Mouse (Mus musculus) heart, embryonic 14.5 days (tissue): ENCODE data around the gene Gmds. TPM values are rescaled to one million over a fixed set of nuclear protein-coding genes. Genes with fewer than 3 reads are reported as not detected.

Experiments used
- ATAC-seq: fragments of 200-750 bp; cut with Nextera tagmentation; 2 replicates; pipeline ENCODE4 v1.8.0; 2017; ENCODE audit warnings: low read depth, moderate TSS enrichment; ENCODE audit not compliant: insufficient number of reproducible peaks, insufficient read depth, low FRiP score
- H3K27ac ChIP-seq, 2 experiments: fragments of 200-500 bp in 1 of 2; fragments of 300-500 bp in 1 of 2; sonication (generic) in 1 of 2; replicated peaks in 1 of 2; 2 replicates each; pipeline ENCODE4 v1.5.1; 2012 to 2014; ENCODE audit warnings: low read depth in 2 of 2, low read length in 2 of 2, control low read depth in 1 of 2, mild to moderate bottlenecking in 1 of 2, mixed read lengths in 1 of 2; ENCODE audit not compliant: control insufficient read depth in 1 of 2, insufficient read depth in 1 of 2
- H3K27me3 ChIP-seq: fragments of 300-500 bp; sonication (generic); 2 replicates; pipeline ENCODE4 v1.6.1; 2014; ENCODE audit warnings: mild to moderate bottlenecking, low read length, control low read depth; ENCODE audit not compliant: control insufficient read depth, insufficient read depth
- H3K36me3 ChIP-seq: fragments of 300-500 bp; sonication (generic); 2 replicates; pipeline ENCODE4 v1.6.1; 2014; ENCODE audit warnings: mild to moderate bottlenecking, control low read depth, low read length, mixed read lengths; ENCODE audit not compliant: control insufficient read depth, insufficient read depth
- H3K4me1 ChIP-seq, 2 experiments: fragments of 200-500 bp in 1 of 2; fragments of 300-500 bp in 1 of 2; sonication (generic) in 1 of 2; 2 replicates each; pipeline ENCODE4 v1.6.1; 2012 to 2014; ENCODE audit warnings: low read length in 2 of 2, control low read depth in 1 of 2, mixed read lengths in 1 of 2; ENCODE audit not compliant: control insufficient read depth in 2 of 2, insufficient read depth in 2 of 2
- H3K4me2 ChIP-seq: fragments of 300-500 bp; sonication (generic); 2 replicates; pipeline ENCODE4 v1.6.1; 2014; ENCODE audit warnings: mild to moderate bottlenecking, low read length
- H3K4me3 ChIP-seq, 2 experiments: fragments of 200-500 bp in 1 of 2; fragments of 300-500 bp in 1 of 2; sonication (generic) in 1 of 2; 2 replicates each; pipeline ENCODE4 v1.5.1; 2012 to 2014; ENCODE audit warnings: low read length in 2 of 2, mild to moderate bottlenecking in 2 of 2, control low read depth in 1 of 2, low read depth in 1 of 2, moderate library complexity in 1 of 2; ENCODE audit not compliant: control insufficient read depth in 1 of 2, insufficient read depth in 1 of 2
- H3K9ac ChIP-seq: fragments of 300-500 bp; sonication (generic); 2 replicates; pipeline ENCODE4 v1.6.1; 2014; ENCODE audit warnings: mild to moderate bottlenecking, low read length
- H3K9me3 ChIP-seq: fragments of 300-500 bp; sonication (generic); 2 replicates; pipeline ENCODE4 v1.6.1; 2016; ENCODE audit warnings: low read length, control low read depth; ENCODE audit not compliant: control insufficient read depth
- WGBS: fragments of 180-500 bp; shearing (Covaris S2); extraction: QIAGEN DNeasy Blood & Tissue Kit; methylation state at CpG from one replicate; pipeline ENCODE4 v1.1.7; 2014; 5-methylcytosine and 5-hydroxymethylcytosine counted together
- polyA plus RNA-seq: library from polyadenylated mRNA; unstranded; fragments of >200 nt; fragmentation: Nextera tagmentation; extraction: Ambion mirVana; gene quantifications from 2 replicates; pipeline ENCODE4 v1.2.1, GENCODE M21; 2014

The Gmds gene
- polyA plus RNA-seq, 1 experiment from 2014 or later: 28.7 TPM

GRCm38 (mm10) chr13:32177852-32178453 is 160.6 kb downstream of the Gmds start:
- WGBS: 84% methylated on average over 2 of the region's 2 CpGs
- ATAC-seq: no peak
- H3K27ac ChIP-seq: no peak overlapping the region

GRCm38 (mm10) chr13:32175028-32175427 is 163.5 kb downstream of the Gmds start:
- no peaks in the 10 kb centered on the region for H3K9me3 ChIP-seq
- H3K36me3 ChIP-seq: no peaks in the 10 kb centered on the region
- H3K27ac ChIP-seq: no peak overlapping the region
- H3K27me3 ChIP-seq: no peaks in the 10 kb centered on the region
- no peak overlapping the region for H3K9ac ChIP-seq
- no peak overlapping the region for H3K4me2 ChIP-seq
- ATAC-seq: no peak
- H3K4me1 ChIP-seq: peaks cover 0 to 8% of the 10 kb centered on the region in 2 experiments; a peak in 3 of 4 replicates
- WGBS: 66% methylated on average over 2 of the region's 2 CpGs
- H3K4me3 ChIP-seq: no peak overlapping the region

More at GRCm38 (mm10) chr13:32177852-32178453, 160.6 kb downstream of the Gmds start:
- Histone ChIP-seq H3K9ac (no peak overlapping the region), H3K9me3 (0 out of 2 replicates have a peak, but pooled peaks cover 4% of the 10 kb centered on the region), H3K36me3 (no peaks in the 10 kb centered on the region), H3K4me1 (peaks cover 0 to 8% of the 10 kb centered on the region in 2 experiments; a peak in 3 of 4 replicates), H3K4me2 (no peak overlapping the region), H3K27me3 (no peaks in the 10 kb centered on the region), H3K4me3 (no peak overlapping the region)

DNA sequence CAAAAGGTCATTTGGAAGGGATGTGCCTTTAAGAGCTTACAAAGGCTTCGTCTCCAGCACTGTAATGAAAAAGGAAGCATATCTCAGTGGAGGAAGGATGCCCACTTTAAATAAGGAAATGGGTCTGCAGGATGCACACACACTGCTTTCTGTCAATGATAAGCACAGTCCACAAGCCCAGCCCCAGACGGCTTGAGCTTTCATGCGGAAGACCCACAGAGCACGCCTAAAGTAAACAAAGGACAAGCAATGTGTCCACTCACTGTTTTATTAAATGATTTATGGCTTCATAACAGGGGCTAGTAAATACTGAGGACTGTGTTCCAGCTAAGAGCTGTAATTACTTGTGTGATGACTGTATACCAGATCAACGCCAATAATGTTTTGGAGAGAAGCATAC is 169.4 kb downstream of the Gmds start:
- no peak overlapping the region for H3K4me3 ChIP-seq
- H3K27me3 ChIP-seq: no peaks in the 10 kb centered on the region
- H3K27ac ChIP-seq: no peak overlapping the region
- peak; percentile 56; the same call in 1 of the 2 replicates for ATAC-seq
- no peak overlapping the region for H3K4me2 ChIP-seq
- no peaks in the 10 kb centered on the region for H3K36me3 ChIP-seq
- H3K9ac ChIP-seq: no peak overlapping the region
- no peaks in the 10 kb centered on the region for H3K4me1 ChIP-seq
- no peaks in the 10 kb centered on the region for H3K9me3 ChIP-seq
- WGBS: 32% methylated on average over 5 of the region's 5 CpGs

DNA sequence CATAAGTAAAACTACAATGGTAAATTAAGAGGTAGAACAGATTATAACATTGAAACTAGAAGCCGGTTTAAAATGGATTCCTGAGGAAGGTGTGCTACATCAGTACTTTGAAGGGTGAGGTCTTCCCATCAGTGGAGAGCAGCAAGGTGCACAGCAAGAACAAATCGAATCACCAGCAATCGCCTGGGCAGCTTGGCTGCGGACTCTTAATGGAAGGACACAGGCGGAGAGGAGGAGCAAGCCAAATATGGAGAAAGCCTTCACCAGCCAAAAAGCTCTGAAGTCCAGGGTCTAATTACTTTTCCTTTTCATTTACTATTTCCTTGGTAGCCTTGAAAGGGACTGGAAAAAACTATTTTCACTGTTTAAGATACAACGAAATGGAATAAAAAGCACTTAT is 170.7 kb downstream of the Gmds start:
- Histone ChIP-seq H3K36me3 (no peaks in the 10 kb centered on the region), H3K4me2 (no peak overlapping the region), H3K27me3 (no peaks in the 10 kb centered on the region), H3K9me3 (no peaks in the 10 kb centered on the region), H3K27ac (no peak overlapping the region), H3K4me3 (no peak overlapping the region), H3K4me1 (no peaks in the 10 kb centered on the region), H3K9ac (no peak overlapping the region)
- no peak for ATAC-seq
- 82% methylated on average over 6 of the region's 6 CpGs for WGBS

GRCm38 (mm10) chr13:32165581-32165980 is 173.0 kb downstream of the Gmds start:
- Histone ChIP-seq H3K27ac (no peak overlapping the region), H3K36me3 (no peaks in the 10 kb centered on the region), H3K4me3 (no peak overlapping the region), H3K9me3 (no peaks in the 10 kb centered on the region), H3K9ac (no peak overlapping the region), H3K4me2 (no peak overlapping the region), H3K4me1 (no peaks in the 10 kb centered on the region; a peak in 1 of 4 replicates), H3K27me3 (no peaks in the 10 kb centered on the region)
- no peak for ATAC-seq
- 77% methylated on average over 2 of the region's 2 CpGs for WGBS

DNA sequence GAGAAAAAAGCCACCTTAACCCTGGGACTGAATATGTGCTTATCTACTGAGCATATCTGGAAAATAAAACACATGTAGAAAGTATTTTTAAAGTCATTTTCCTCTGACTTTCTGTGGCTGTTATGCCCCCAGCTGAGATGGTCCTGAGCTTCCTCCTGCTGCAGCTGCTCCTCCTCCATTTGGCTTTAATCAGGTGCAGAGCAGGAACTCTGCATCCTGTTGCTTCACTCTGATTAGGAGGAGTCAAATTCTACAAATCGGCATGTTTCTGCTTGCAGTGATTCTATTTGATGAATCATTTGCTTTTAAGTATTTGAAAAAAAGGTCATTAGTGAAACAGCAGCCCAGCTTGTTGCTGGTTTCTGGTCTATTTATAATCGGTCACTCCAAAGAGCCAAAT is 177.0 kb downstream of the Gmds start:
- Histone ChIP-seq H3K27ac (no peak overlapping the region), H3K9ac (no peak overlapping the region), H3K9me3 (no peaks in the 10 kb centered on the region), H3K4me1 (no peaks in the 10 kb centered on the region; a peak in 1 of 4 replicates), H3K4me3 (no peak overlapping the region), H3K4me2 (no peak overlapping the region), H3K36me3 (no peaks in the 10 kb centered on the region), H3K27me3 (no peaks in the 10 kb centered on the region)
- no peak for ATAC-seq
- 20% methylated on average over 2 of the region's 2 CpGs for WGBS

- no peaks in the 10 kb centered on the region for H3K9me3 ChIP-seq
- no peaks in the 10 kb centered on the region for H3K36me3 ChIP-seq
- no peak overlapping the region for H3K27ac ChIP-seq
- H3K9ac ChIP-seq: no peak overlapping the region
- no peaks in the 10 kb centered on the region for H3K27me3 ChIP-seq
- no peak overlapping the region for H3K4me2 ChIP-seq
- ATAC-seq: no peak
- H3K4me1 ChIP-seq: no peaks in the 10 kb centered on the region; a peak in 1 of 4 replicates
- no peak overlapping the region for H3K4me3 ChIP-seq
- WGBS: 75% methylated on average over 2 of the region's 2 CpGs
Observed at GRCm38 (mm10) chr13:32158240-32158639, 180.3 kb downstream of the Gmds start.

GRCm38 (mm10) chr13:32145916-32146315 is 192.6 kb downstream of the Gmds start:
- ATAC-seq: no peak
- Histone ChIP-seq H3K36me3 (no peaks in the 10 kb centered on the region), H3K9me3 (no peaks in the 10 kb centered on the region), H3K4me1 (peaks cover 2 to 11% of the 10 kb centered on the region in 2 experiments; a peak in 3 of 4 replicates), H3K4me2 (no peak overlapping the region), H3K4me3 (no peak overlapping the region), H3K27me3 (no peaks in the 10 kb centered on the region), H3K9ac (no peak overlapping the region), H3K27ac (no peak overlapping the region)
- 5% methylated on average over 1 of the region's 1 CpGs for WGBS
